Mouse (Mus musculus) CD4-positive helper T cell, adult 2 months (primary cell): ENCODE measurements at regions not wholly inside any gene's neighbourhood (a gene's known extent, or its start where the extent isn't known, plus 50 kb on each side); places are given as distances from the start of the nearest gene placed in this dataset.
A peak's percentile ranks its signal among the peaks of the same experiment; 100 is the strongest.

Experiments
- DNase-seq: peaks from one replicate; pipeline ENCODE4 v3.0.0-alpha.2; 2012; ENCODE audit warnings: low read depth, missing footprints, low spot score

GRCm38 (mm10) chrX:104762377-104762776 is 91.5 kb upstream of the Zdhhc15 start:
- no peak for DNase-seq

- DNase-seq = peak; percentile 6
Measured at GRCm38 (mm10) chrX:104760311-104760710, 89.4 kb upstream of the Zdhhc15 start.

GRCm38 (mm10) chrX:104749356-104749755 is 78.5 kb upstream of the Zdhhc15 start:
- DNase-seq = peak; percentile 3
